Mouse (Mus musculus): ENCODE data around the gene Snx30. TPM values are rescaled to one million over a fixed set of nuclear protein-coding genes. Genes with fewer than 3 reads are reported as not detected.

Snx30 gene
- polyA plus RNA-seq, 1 experiment from 2014 or later: 7.0 TPM

- no peak for DNase-seq (ENCODE audit: low spot score)
- no peaks in the 10 kb centered on the region for H3K36me3 ChIP-seq (ENCODE audit: insufficient read depth, low read length)
- 0 out of 2 replicates have a peak, but pooled peaks cover 2% of the 10 kb centered on the region for H3K4me1 ChIP-seq (replicated peaks; ENCODE audit: insufficient read depth, low read length)
- H3K9me3 ChIP-seq (replicated peaks; ENCODE audit: low read length): no peaks in the 10 kb centered on the region
- TF ChIP-seq CTCF (IDR thresholded peaks at IDR 0.05; ENCODE audit: low read depth): no peak
- H3K4me3 ChIP-seq (replicated peaks; ENCODE audit: low read depth, low read length): no peak overlapping the region
- H3K27ac ChIP-seq: no peak overlapping the region
- H3K9ac ChIP-seq (ENCODE audit: low read depth, low read length): no peak overlapping the region
- ATAC-seq (replicated peaks; ENCODE audit: low FRiP score, low read depth): no peak
- WGBS: 84% methylated on average over 5 of the region's 5 CpGs
- no peak overlapping the region for H3K4me2 ChIP-seq (ENCODE audit: low read length)
- no peaks in the 10 kb centered on the region for H3K27me3 ChIP-seq (ENCODE audit: insufficient read depth, low read length)
Measured at GRCm38 (mm10) chr4:59824860-59825259, 19.2 kb downstream of the Snx30 start.

- Histone ChIP-seq H3K27me3 (ENCODE audit: insufficient read depth, low read length) (no peaks in the 10 kb centered on the region), H3K4me1 (replicated peaks; ENCODE audit: insufficient read depth, low read length) (no peaks in the 10 kb centered on the region), H3K36me3 (ENCODE audit: insufficient read depth, low read length) (no peaks in the 10 kb centered on the region), H3K4me3 (replicated peaks; ENCODE audit: low read depth, low read length) (no peak overlapping the region), H3K4me2 (ENCODE audit: low read length) (no peak overlapping the region), H3K9me3 (replicated peaks; ENCODE audit: low read length) (no peaks in the 10 kb centered on the region), H3K27ac (no peak overlapping the region), H3K9ac (ENCODE audit: low read depth, low read length) (no peak overlapping the region)
- ATAC-seq (replicated peaks; ENCODE audit: low FRiP score, low read depth) (no peak), DNase-seq (ENCODE audit: low spot score) (no peak)
- WGBS: 74% methylated on average over 6 of the region's 6 CpGs
- TF ChIP-seq CTCF (IDR thresholded peaks at IDR 0.05; ENCODE audit: low read depth): no peak
Measured at GRCm38 (mm10) chr4:59825634-59826033, 20.0 kb downstream of the Snx30 start.

GRCm38 (mm10) chr4:59826381-59826780 is 20.7 kb downstream of the Snx30 start:
- DNase-seq (ENCODE audit: low spot score): no peak
- H3K27me3 ChIP-seq (ENCODE audit: insufficient read depth, low read length): no peaks in the 10 kb centered on the region
- H3K4me3 ChIP-seq (replicated peaks; ENCODE audit: low read depth, low read length): no peak overlapping the region
- H3K4me1 ChIP-seq (replicated peaks; ENCODE audit: insufficient read depth, low read length): no peaks in the 10 kb centered on the region
- no peak overlapping the region for H3K27ac ChIP-seq
- no peak for ATAC-seq (replicated peaks; ENCODE audit: low FRiP score, low read depth)
- no peaks in the 10 kb centered on the region for H3K9me3 ChIP-seq (replicated peaks; ENCODE audit: low read length)
- WGBS: 92% methylated on average over 5 of the region's 5 CpGs
- H3K4me2 ChIP-seq (ENCODE audit: low read length): no peak overlapping the region
- no peak overlapping the region for H3K9ac ChIP-seq (ENCODE audit: low read depth, low read length)
- no peak for TF ChIP-seq CTCF (IDR thresholded peaks at IDR 0.05; ENCODE audit: low read depth)
- no peaks in the 10 kb centered on the region for H3K36me3 ChIP-seq (ENCODE audit: insufficient read depth, low read length)

- Histone ChIP-seq H3K4me1 (replicated peaks; ENCODE audit: insufficient read depth, low read length) (no peaks in the 10 kb centered on the region), H3K27ac (no peak overlapping the region), H3K36me3 (ENCODE audit: insufficient read depth, low read length) (no peaks in the 10 kb centered on the region), H3K4me2 (ENCODE audit: low read length) (no peak overlapping the region), H3K4me3 (replicated peaks; ENCODE audit: low read depth, low read length) (no peak overlapping the region), H3K9ac (ENCODE audit: low read depth, low read length) (no peak overlapping the region), H3K9me3 (replicated peaks; ENCODE audit: low read length) (no peaks in the 10 kb centered on the region), H3K27me3 (ENCODE audit: insufficient read depth, low read length) (no peaks in the 10 kb centered on the region)
- no peak for ATAC-seq (replicated peaks; ENCODE audit: low FRiP score, low read depth)
- TF ChIP-seq CTCF (IDR thresholded peaks at IDR 0.05; ENCODE audit: low read depth): no peak
- WGBS: 82% methylated on average over 4 of the region's 4 CpGs
- no peak for DNase-seq (ENCODE audit: low spot score)
Measured at GRCm38 (mm10) chr4:59829072-59829471, 23.4 kb downstream of the Snx30 start.

- DNase-seq (ENCODE audit: low spot score) (no peak), ATAC-seq (replicated peaks; ENCODE audit: low FRiP score, low read depth) (no peak)
- no peaks in the 10 kb centered on the region for H3K9me3 ChIP-seq (replicated peaks; ENCODE audit: low read length)
- H3K4me1 ChIP-seq (replicated peaks; ENCODE audit: insufficient read depth, low read length): no peaks in the 10 kb centered on the region
- no peak overlapping the region for H3K27ac ChIP-seq
- H3K9ac ChIP-seq (ENCODE audit: low read depth, low read length): no peak overlapping the region
- 80% methylated on average over 5 of the region's 5 CpGs for WGBS
- H3K27me3 ChIP-seq (ENCODE audit: insufficient read depth, low read length): no peaks in the 10 kb centered on the region
- H3K4me3 ChIP-seq (replicated peaks; ENCODE audit: low read depth, low read length): no peak overlapping the region
- H3K36me3 ChIP-seq (ENCODE audit: insufficient read depth, low read length): no peaks in the 10 kb centered on the region; the same call in 1 of the 2 replicates
- TF ChIP-seq CTCF (IDR thresholded peaks at IDR 0.05; ENCODE audit: low read depth): no peak
- H3K4me2 ChIP-seq (ENCODE audit: low read length): no peak overlapping the region
Measured at GRCm38 (mm10) chr4:59831038-59831437, 25.4 kb downstream of the Snx30 start.

- H3K36me3 ChIP-seq (ENCODE audit: insufficient read depth, low read length): no peaks in the 10 kb centered on the region; the same call in 1 of the 2 replicates
- no peaks in the 10 kb centered on the region for H3K4me1 ChIP-seq (replicated peaks; ENCODE audit: insufficient read depth, low read length)
- ATAC-seq (replicated peaks; ENCODE audit: low FRiP score, low read depth) (no peak), DNase-seq (ENCODE audit: low spot score) (no peak)
- H3K27ac ChIP-seq: no peak overlapping the region
- H3K4me3 ChIP-seq (replicated peaks; ENCODE audit: low read depth, low read length): no peak overlapping the region
- no peaks in the 10 kb centered on the region for H3K9me3 ChIP-seq (replicated peaks; ENCODE audit: low read length)
- WGBS: 55% methylated on average over 6 of the region's 6 CpGs
- TF ChIP-seq CTCF (IDR thresholded peaks at IDR 0.05; ENCODE audit: low read depth): no peak
- no peaks in the 10 kb centered on the region for H3K27me3 ChIP-seq (ENCODE audit: insufficient read depth, low read length)
- no peak overlapping the region for H3K4me2 ChIP-seq (ENCODE audit: low read length)
- H3K9ac ChIP-seq (ENCODE audit: low read depth, low read length): no peak overlapping the region
Measured at GRCm38 (mm10) chr4:59832810-59833209, 27.2 kb downstream of the Snx30 start.

- WGBS: 69% methylated on average over 7 of the region's 7 CpGs
- DNase-seq (ENCODE audit: low spot score) (no peak), ATAC-seq (replicated peaks; ENCODE audit: low FRiP score, low read depth) (no peak)
- Histone ChIP-seq H3K27ac (peak overlapping the region; percentile 31; the same call in 1 of the 2 replicates), H3K9ac (ENCODE audit: low read depth, low read length) (no peak overlapping the region), H3K4me3 (replicated peaks; ENCODE audit: low read depth, low read length) (no peak overlapping the region), H3K4me1 (replicated peaks; ENCODE audit: insufficient read depth, low read length) (no peaks in the 10 kb centered on the region), H3K4me2 (ENCODE audit: low read length) (no peak overlapping the region), H3K9me3 (replicated peaks; ENCODE audit: low read length) (no peaks in the 10 kb centered on the region), H3K36me3 (ENCODE audit: insufficient read depth, low read length) (no peaks in the 10 kb centered on the region; the same call in 1 of the 2 replicates), H3K27me3 (ENCODE audit: insufficient read depth, low read length) (no peaks in the 10 kb centered on the region)
- TF ChIP-seq CTCF (IDR thresholded peaks at IDR 0.05; ENCODE audit: low read depth): no peak
Measured at GRCm38 (mm10) chr4:59837659-59838058, 32.0 kb downstream of the Snx30 start.
